In the genomic region with DNA sequence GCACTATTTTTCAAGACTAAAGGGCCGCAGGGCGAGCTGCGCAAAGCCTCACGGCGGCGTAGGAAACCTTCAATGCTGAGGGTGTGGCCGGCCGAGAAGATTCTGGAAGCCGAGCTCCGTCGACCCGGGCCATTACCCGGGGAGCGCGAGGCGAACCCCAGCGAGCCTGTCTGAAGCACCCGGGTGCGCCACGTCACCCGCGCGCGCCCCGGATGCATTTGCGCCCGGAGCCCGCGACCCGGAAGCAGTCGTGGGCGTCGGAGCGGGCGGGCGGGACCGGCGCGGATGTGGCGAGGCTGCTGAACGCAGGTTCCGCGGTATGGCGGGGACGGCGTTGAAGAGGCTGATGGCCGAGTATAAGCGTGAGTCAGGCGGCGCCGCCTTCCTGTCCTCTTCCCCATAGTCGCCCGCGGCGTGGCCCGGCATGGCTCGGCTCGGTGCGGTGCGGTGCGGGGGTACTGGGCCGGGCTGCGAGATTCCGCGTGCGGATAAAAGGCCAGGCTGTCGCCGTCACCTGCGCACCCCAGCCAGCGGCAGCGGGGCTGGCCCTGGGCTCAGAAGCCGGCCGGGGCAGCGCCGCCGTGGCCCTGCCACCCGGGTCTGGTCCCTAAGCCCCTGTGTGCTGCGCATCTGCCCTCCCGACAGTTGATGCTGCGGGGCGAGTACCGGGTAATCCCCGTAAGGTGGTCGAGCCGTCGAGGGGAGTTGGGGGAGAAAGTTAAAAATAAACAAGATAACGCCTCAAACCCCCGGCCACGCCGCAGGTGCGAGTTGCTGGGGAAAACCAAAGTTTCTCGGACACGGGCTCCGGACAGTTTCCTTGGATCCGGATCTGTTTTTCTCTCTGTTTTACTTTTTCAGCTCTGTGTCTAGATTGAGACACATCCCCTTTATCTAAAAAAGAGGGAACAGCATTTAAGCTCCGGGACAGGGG, we compare ENCODE assay signal across 8 mouse cellular contexts. TPM values are rescaled to one million over a fixed set of nuclear protein-coding genes. Genes with fewer than 3 reads are reported as not detected.
DNase-seq lines count a peak whose midpoint lies in the region; ATAC-seq and TF ChIP-seq lines count a peak whose summit lies in the region.

Ube2g2 (plus strand) TSS at position 221 of the 934 bp plus-strand sequence.

- H3K27ac ChIP-seq in CH12.LX (ENCODE audit: insufficient read depth, low read depth), result peak within 1 kb of the TSS; percentile 69
- peak within 1 kb of the TSS; percentile 58 for H3K27ac ChIP-seq in forebrain, embryonic 11.5 days (ENCODE audit: low read depth, low read length)
- H3K27ac ChIP-seq in heart, embryonic 15.5 days, result peak within 1 kb of the TSS; percentile 92
- H3K27ac ChIP-seq in liver, embryonic 15.5 days (replicated peaks), result peak within 1 kb of the TSS; percentile 96
- H3K27ac ChIP-seq in neural tube, embryonic 11.5 days (ENCODE audit: low read depth, low read length), result peak within 1 kb of the TSS; percentile 70
- H3K27ac ChIP-seq in stomach, embryonic 16.5 days (ENCODE audit: low read length), result peak within 1 kb of the TSS; percentile 95

- DNase-seq in CH12.LX (ENCODE audit: extremely low read depth), result peak; percentile 87
- peak; percentile 85 for DNase-seq in c-Kit-positive CD71-negative TER-119-negative erythroid progenitor cells, embryonic 14.5 days (ENCODE audit: low read depth)
- DNase-seq in forebrain, embryonic 11.5 days (ENCODE audit: low spot score), result peak; percentile 94
- peak; percentile 93 to 96 for DNase-seq in kidney, postnatal 25 days
- DNase-seq in neural tube, embryonic 11.5 days (ENCODE audit: low spot score), result peak; percentile 97

- H3K79me2 ChIP-seq in CH12.LX (replicated peaks; ENCODE audit: control insufficient read depth, extremely low read depth, insufficient read depth, poor library complexity, severe bottlenecking), result peaks cover 47% of the 10 kb centered on the region

- dilution Hi-C loops in CH12.LX (cut with MboI; ENCODE audit: extremely low pct_ligation_motif_present, extremely low pct_unique_long_range_greater_than_20kb, low sequenced_read_pairs), result no loop called here

- no peak for TF ChIP-seq EP300 in CH12.LX (IDR thresholded peaks at IDR 0.05; ENCODE audit: low read length)

- H3K36me3 ChIP-seq in CH12.LX (replicated peaks in 1 of 2; ENCODE audit: control insufficient read depth in 1 of 2, insufficient read depth in 1 of 2, low read length in 1 of 2), result peaks cover 16 to 53% of the 10 kb centered on the region in 2 experiments
- H3K36me3 ChIP-seq in forebrain, embryonic 11.5 days (ENCODE audit: control insufficient read depth, insufficient read depth, low read length), result no peaks in the 10 kb centered on the region; the same call in 1 of the 2 replicates
- H3K36me3 ChIP-seq in heart, embryonic 15.5 days, result peaks cover 8% of the 10 kb centered on the region
- peaks cover 24% of the 10 kb centered on the region for H3K36me3 ChIP-seq in liver, embryonic 15.5 days (replicated peaks)
- H3K36me3 ChIP-seq in neural tube, embryonic 11.5 days (ENCODE audit: control insufficient read depth, insufficient read depth, low read length), result no peaks in the 10 kb centered on the region
- H3K36me3 ChIP-seq in stomach, embryonic 16.5 days (ENCODE audit: control insufficient read depth, insufficient read depth, low read length), result peaks cover 5% of the 10 kb centered on the region; the same call in 1 of the 2 replicates

- TF ChIP-seq RAD21 in CH12.LX (IDR thresholded peaks at IDR 0.05; ENCODE audit: low read depth, low read length), result no peak

- ATAC-seq in forebrain, embryonic 11.5 days (replicated peaks; ENCODE audit: low FRiP score), result peak; percentile 93
- peak; percentile 89 for ATAC-seq in heart, embryonic 15.5 days (replicated peaks; ENCODE audit: insufficient number of reproducible peaks, insufficient read depth, low FRiP score, low read depth)
- peak; percentile 91 for ATAC-seq in liver, embryonic 15.5 days (ENCODE audit: insufficient read depth)
- ATAC-seq in neural tube, embryonic 11.5 days (ENCODE audit: insufficient read depth, low FRiP score, low TSS enrichment), result peak; percentile 88
- ATAC-seq in stomach, embryonic 16.5 days (ENCODE audit: insufficient read depth, low FRiP score), result peak; percentile 92

- no peaks in the 10 kb centered on the region for H3K9me3 ChIP-seq in CH12.LX (replicated peaks; ENCODE audit: low read length)
- H3K9me3 ChIP-seq in forebrain, embryonic 11.5 days (ENCODE audit: control insufficient read depth, low read length), result no peaks in the 10 kb centered on the region
- H3K9me3 ChIP-seq in heart, embryonic 15.5 days (replicated peaks), result no peaks in the 10 kb centered on the region
- no peaks in the 10 kb centered on the region for H3K9me3 ChIP-seq in liver, embryonic 15.5 days (replicated peaks)
- no peaks in the 10 kb centered on the region for H3K9me3 ChIP-seq in neural tube, embryonic 11.5 days (ENCODE audit: control insufficient read depth, low read length)
- H3K9me3 ChIP-seq in stomach, embryonic 16.5 days (replicated peaks; ENCODE audit: control insufficient read depth, low read length), result no peaks in the 10 kb centered on the region

- peak; percentile 77 for TF ChIP-seq POLR2A in CH12.LX (IDR thresholded peaks at IDR 0.05; ENCODE audit: low read depth, low read length)

- peak within 1 kb of the TSS; percentile 75 to 99 (median 97) for H3K4me3 ChIP-seq in CH12.LX (replicated peaks in 1 of 3; ENCODE audit: low read depth in 2 of 3, low read length in 2 of 3, poor library complexity in 1 of 3)
- peak within 1 kb of the TSS; percentile 97 for H3K4me3 ChIP-seq in forebrain, embryonic 11.5 days (ENCODE audit: low read depth, low read length)
- H3K4me3 ChIP-seq in heart, embryonic 15.5 days, result peak within 1 kb of the TSS; percentile 96
- H3K4me3 ChIP-seq in liver, embryonic 15.5 days (replicated peaks), result peak within 1 kb of the TSS; percentile 95
- peak within 1 kb of the TSS; percentile 96 for H3K4me3 ChIP-seq in neural tube, embryonic 11.5 days (ENCODE audit: low read depth, low read length)
- H3K4me3 ChIP-seq in stomach, embryonic 16.5 days (replicated peaks; ENCODE audit: low read length), result peak within 1 kb of the TSS; percentile 97

- WGBS in forebrain, embryonic 11.5 days, result under 1% methylated on average over 88 of the region's 96 CpGs
- under 1% methylated on average over 96 of the region's 96 CpGs for WGBS in heart, embryonic 15.5 days
- WGBS in liver, embryonic 15.5 days (ENCODE audit: insufficient replicate concordance), result under 1% methylated on average over 95 of the region's 96 CpGs
- WGBS in neural tube, embryonic 11.5 days, result 1% methylated on average over 69 of the region's 96 CpGs
- under 1% methylated on average over 96 of the region's 96 CpGs for WGBS in stomach, embryonic 16.5 days

- TF ChIP-seq CTCF in CH12.LX (conservative IDR thresholded peaks at IDR 0.05 in 1 of 2, IDR thresholded peaks at IDR 0.05 in 1 of 2; ENCODE audit: low read depth in 2 of 2, low read length in 2 of 2), result no peak

- peak within 1 kb of the TSS; percentile 98 for H3K9ac ChIP-seq in CH12.LX (ENCODE audit: insufficient read depth, low read depth)
- peak within 1 kb of the TSS; percentile 95 for H3K9ac ChIP-seq in forebrain, embryonic 11.5 days (ENCODE audit: low read length)
- peak within 1 kb of the TSS; percentile 97 for H3K9ac ChIP-seq in heart, embryonic 15.5 days
- H3K9ac ChIP-seq in liver, embryonic 15.5 days, result peak within 1 kb of the TSS; percentile 98
- peak within 1 kb of the TSS; percentile 96 for H3K9ac ChIP-seq in neural tube, embryonic 11.5 days (ENCODE audit: low read length)
- peak within 1 kb of the TSS; percentile 99 for H3K9ac ChIP-seq in stomach, embryonic 16.5 days (ENCODE audit: low read length)

- peak within 1 kb of the TSS; percentile 94 for H3K4me2 ChIP-seq in CH12.LX (ENCODE audit: insufficient read depth, low read depth, poor library complexity, severe bottlenecking)
- peak within 1 kb of the TSS; percentile 70 for H3K4me2 ChIP-seq in forebrain, embryonic 11.5 days (ENCODE audit: low read depth, low read length, severe bottlenecking)
- H3K4me2 ChIP-seq in heart, embryonic 15.5 days, result peak within 1 kb of the TSS; percentile 80
- H3K4me2 ChIP-seq in liver, embryonic 15.5 days, result peak within 1 kb of the TSS; percentile 88
- peak within 1 kb of the TSS; percentile 62 for H3K4me2 ChIP-seq in neural tube, embryonic 11.5 days (ENCODE audit: low read depth)
- H3K4me2 ChIP-seq in stomach, embryonic 16.5 days (ENCODE audit: low read depth, low read length), result peak within 1 kb of the TSS; percentile 86

- no peaks in the 10 kb centered on the region for H3K27me3 ChIP-seq in CH12.LX (replicated peaks)
- H3K27me3 ChIP-seq in forebrain, embryonic 11.5 days (ENCODE audit: control insufficient read depth, insufficient read depth, low read length), result no peaks in the 10 kb centered on the region
- H3K27me3 ChIP-seq in heart, embryonic 15.5 days, result no peaks in the 10 kb centered on the region
- no peaks in the 10 kb centered on the region for H3K27me3 ChIP-seq in liver, embryonic 15.5 days
- no peaks in the 10 kb centered on the region for H3K27me3 ChIP-seq in neural tube, embryonic 11.5 days (ENCODE audit: control insufficient read depth, insufficient read depth, low read length)
- no peaks in the 10 kb centered on the region for H3K27me3 ChIP-seq in stomach, embryonic 16.5 days (ENCODE audit: control insufficient read depth, insufficient read depth, low read length)

- H3K4me1 ChIP-seq in CH12.LX (ENCODE audit: control insufficient read depth in 1 of 2, insufficient read depth in 2 of 2), result peaks cover 12 to 41% of the 10 kb centered on the region in 2 experiments
- H3K4me1 ChIP-seq in forebrain, embryonic 11.5 days (replicated peaks; ENCODE audit: control insufficient read depth, insufficient read depth, low read length), result peaks cover 10% of the 10 kb centered on the region; the same call in 1 of the 2 replicates
- H3K4me1 ChIP-seq in heart, embryonic 15.5 days (replicated peaks), result peaks cover 38% of the 10 kb centered on the region
- H3K4me1 ChIP-seq in liver, embryonic 15.5 days (replicated peaks), result peaks cover 61% of the 10 kb centered on the region
- peaks cover 16% of the 10 kb centered on the region for H3K4me1 ChIP-seq in neural tube, embryonic 11.5 days (ENCODE audit: control insufficient read depth, insufficient read depth, low read length)
- peaks cover 37% of the 10 kb centered on the region for H3K4me1 ChIP-seq in stomach, embryonic 16.5 days (ENCODE audit: control insufficient read depth, insufficient read depth, low read length)

- in situ Hi-C loops in CH12.LX (cut with MboI; ENCODE audit: low pct_ligation_motif_present, low pct_unique_long_range_greater_than_20kb, low sequenced_read_pairs), result loop anchor here (10.0 kb wide), 1 partner anchor 108 kb away; the partner anchor contains the start of gene Fam207a

RNA-seq across cellular contexts. Expression of gene Ube2g2, which starts in this region (rescaled TPM):
- 28.7 and 41.2 TPM in 2 replicates for total RNA-seq in CH12.LX (2012; rRNA removed)
- total RNA-seq in CH12.LX (2014; rRNA removed), result 32.6 and 40.8 TPM in 2 replicates
- 59.4 and 72.2 TPM in 2 replicates for polyA plus RNA-seq in CH12.LX (2012; ENCODE audit: insufficient read length, low read depth)
- polyA plus RNA-seq in forebrain, embryonic 11.5 days (2014; fragmentation: Nextera tagmentation; extraction: Ambion mirVana), result 76.7 and 78.1 TPM in 2 replicates
- polyA plus RNA-seq in heart, embryonic 15.5 days (2015; fragmentation: Nextera tagmentation; extraction: Ambion mirVana), result 66.3 and 85.1 TPM in 2 replicates
- 47.0 and 58.0 TPM in 2 replicates for polyA plus RNA-seq in liver, embryonic 15.5 days (2015; fragmentation: Nextera tagmentation; extraction: Ambion mirVana)
- 65.9 and 66.0 TPM in 2 replicates for polyA plus RNA-seq in neural tube, embryonic 11.5 days (2014; fragmentation: Nextera tagmentation; extraction: Ambion mirVana)
- 78.0 and 82.4 TPM in 2 replicates for polyA plus RNA-seq in stomach, embryonic 16.5 days (2015; fragmentation: Nextera tagmentation; extraction: Ambion mirVana)

Comparison
In these comparisons a context has a peak if more than half of its experiments do, and no peak if none do; other contexts are left out.
1. Peak in every context shown above with its lines: DNase-seq, ATAC-seq, H3K4me3 ChIP-seq and H3K27ac ChIP-seq.